Mouse (Mus musculus): ENCODE results near the gene Spag16.

The Spag16 gene

GRCm38 (mm10) chr1:70264815-70265214 is 438.0 kb downstream of the Spag16 start:
- no peaks in the 10 kb centered on the region for H3K27me3 ChIP-seq (ENCODE audit: control insufficient read depth, insufficient read depth, low read length, poor library complexity, severe bottlenecking)
- DNase-seq (ENCODE audit: low read depth, low spot score): no peak
- H3K36me3 ChIP-seq (ENCODE audit: control insufficient read depth, insufficient read depth, low read length, poor library complexity, severe bottlenecking): no peaks in the 10 kb centered on the region

GRCm38 (mm10) chr1:70265920-70266505 is 439.2 kb downstream of the Spag16 start:
- Histone ChIP-seq H3K36me3 (ENCODE audit: control insufficient read depth, insufficient read depth, low read length, poor library complexity, severe bottlenecking) (no peaks in the 10 kb centered on the region), H3K27me3 (ENCODE audit: control insufficient read depth, insufficient read depth, low read length, poor library complexity, severe bottlenecking) (no peaks in the 10 kb centered on the region)
- no peak for DNase-seq (ENCODE audit: low read depth, low spot score)

GRCm38 (mm10) chr1:70270139-70270538 is 443.4 kb downstream of the Spag16 start:
- peak; percentile 45 for DNase-seq (ENCODE audit: low read depth, low spot score)
- no peaks in the 10 kb centered on the region for H3K36me3 ChIP-seq (ENCODE audit: control insufficient read depth, insufficient read depth, low read length, poor library complexity, severe bottlenecking)
- no peaks in the 10 kb centered on the region for H3K27me3 ChIP-seq (ENCODE audit: control insufficient read depth, insufficient read depth, low read length, poor library complexity, severe bottlenecking)

- no peaks in the 10 kb centered on the region for H3K36me3 ChIP-seq (ENCODE audit: control insufficient read depth, insufficient read depth, low read length, poor library complexity, severe bottlenecking)
- no peak for DNase-seq (ENCODE audit: low read depth, low spot score)
These were observed 446.0 kb downstream of the Spag16 start for GRCm38 (mm10) chr1:70272753-70273152.

DNA sequence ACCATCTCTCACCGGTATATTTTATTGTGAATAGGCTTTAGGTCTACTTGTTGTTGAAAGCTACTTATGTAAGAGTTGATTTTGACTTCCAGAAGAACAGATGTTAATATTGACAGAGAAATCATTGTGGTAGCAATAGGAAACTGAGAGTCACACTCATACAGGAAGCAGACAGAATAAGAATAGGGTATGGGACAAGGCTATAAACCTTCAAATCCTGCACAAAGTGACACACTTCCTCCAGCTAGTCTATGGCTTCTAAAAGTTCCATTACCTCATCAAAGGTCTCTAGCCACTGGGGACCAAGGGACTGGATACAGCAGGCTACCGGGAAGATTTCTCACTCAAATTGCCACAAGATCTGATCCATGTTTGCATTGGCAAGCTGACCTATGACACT is 452.5 kb downstream of the Spag16 start:
- no peaks in the 10 kb centered on the region for H3K27me3 ChIP-seq (ENCODE audit: control insufficient read depth, insufficient read depth, low read length, poor library complexity, severe bottlenecking)
- no peaks in the 10 kb centered on the region for H3K36me3 ChIP-seq (ENCODE audit: control insufficient read depth, insufficient read depth, low read length, poor library complexity, severe bottlenecking)
- no peak for DNase-seq (ENCODE audit: low read depth, low spot score)

More at GRCm38 (mm10) chr1:70272753-70273152, 446.0 kb downstream of the Spag16 start:
- no peaks in the 10 kb centered on the region for H3K27me3 ChIP-seq (ENCODE audit: control insufficient read depth, insufficient read depth, low read length, poor library complexity, severe bottlenecking)

DNA sequence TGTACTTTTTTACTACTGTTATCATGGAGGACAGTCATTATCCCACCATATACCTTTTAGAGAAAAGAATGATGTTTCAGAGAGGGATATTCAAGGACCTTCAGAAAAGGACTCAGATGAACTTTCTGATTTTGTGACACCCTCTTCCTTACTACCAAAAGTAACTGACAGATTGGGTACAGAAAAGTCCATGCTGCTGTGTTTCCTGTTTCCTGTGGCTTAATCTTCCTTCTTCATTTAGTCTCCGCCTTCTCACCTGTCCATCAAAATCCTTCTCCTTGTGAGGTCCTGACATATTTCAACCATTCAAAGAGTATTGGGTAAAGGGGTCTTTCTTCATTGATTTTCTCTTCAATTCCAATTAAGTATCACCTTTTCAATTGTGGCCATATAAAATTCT is 456.6 kb downstream of the Spag16 start:
- no peaks in the 10 kb centered on the region for H3K36me3 ChIP-seq (ENCODE audit: control insufficient read depth, insufficient read depth, low read length, poor library complexity, severe bottlenecking)
- no peak for DNase-seq (ENCODE audit: low read depth, low spot score)
- no peaks in the 10 kb centered on the region for H3K27me3 ChIP-seq (ENCODE audit: control insufficient read depth, insufficient read depth, low read length, poor library complexity, severe bottlenecking)

GRCm38 (mm10) chr1:70284140-70284539 is 457.4 kb downstream of the Spag16 start:
- Histone ChIP-seq H3K27me3 (ENCODE audit: control insufficient read depth, insufficient read depth, low read length, poor library complexity, severe bottlenecking) (no peaks in the 10 kb centered on the region; the same call in 1 of the 2 replicates), H3K36me3 (ENCODE audit: control insufficient read depth, insufficient read depth, low read length, poor library complexity, severe bottlenecking) (no peaks in the 10 kb centered on the region)
- DNase-seq (ENCODE audit: low read depth, low spot score): peak; percentile 51

GRCm38 (mm10) chr1:70316128-70316765 is 489.5 kb downstream of the Spag16 start:
- no peak for DNase-seq (ENCODE audit: low read depth, low spot score)
- H3K27me3 ChIP-seq (ENCODE audit: control insufficient read depth, insufficient read depth, low read length, poor library complexity, severe bottlenecking): no peaks in the 10 kb centered on the region
- no peaks in the 10 kb centered on the region for H3K36me3 ChIP-seq (ENCODE audit: control insufficient read depth, insufficient read depth, low read length, poor library complexity, severe bottlenecking)

GRCm38 (mm10) chr1:70320951-70321350 is 494.2 kb downstream of the Spag16 start:
- DNase-seq (ENCODE audit: low read depth, low spot score): no peak
- Histone ChIP-seq H3K36me3 (ENCODE audit: control insufficient read depth, insufficient read depth, low read length, poor library complexity, severe bottlenecking) (no peaks in the 10 kb centered on the region), H3K27me3 (ENCODE audit: control insufficient read depth, insufficient read depth, low read length, poor library complexity, severe bottlenecking) (no peaks in the 10 kb centered on the region)

- H3K27me3 ChIP-seq (ENCODE audit: control insufficient read depth, insufficient read depth, low read length, poor library complexity, severe bottlenecking): 0 out of 2 replicates have a peak, but pooled peaks cover 2% of the 10 kb centered on the region
These were observed 519.4 kb downstream of the Spag16 start for GRCm38 (mm10) chr1:70346179-70346578.

DNA sequence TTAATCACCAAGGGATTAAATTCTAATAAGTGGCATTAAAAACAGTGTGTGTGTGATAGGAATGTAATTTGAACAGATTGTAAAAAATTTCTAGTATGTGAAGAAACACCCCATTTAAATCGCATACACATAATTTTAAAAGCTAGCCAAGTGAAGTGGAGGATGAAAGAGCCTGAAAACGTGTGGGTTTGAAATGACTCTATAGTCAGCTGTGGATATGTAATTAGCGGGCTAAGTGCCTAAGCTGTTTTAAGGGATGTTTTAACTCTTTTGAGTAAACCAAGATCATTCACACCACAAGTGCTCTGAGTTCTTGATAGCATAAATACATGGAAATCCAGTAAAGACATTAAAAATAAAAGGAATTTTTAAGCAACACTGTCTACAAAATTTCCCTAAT is 524.6 kb downstream of the Spag16 start:
- H3K36me3 ChIP-seq (ENCODE audit: control insufficient read depth, insufficient read depth, low read length, poor library complexity, severe bottlenecking): no peaks in the 10 kb centered on the region
- DNase-seq (ENCODE audit: low read depth, low spot score): no peak
- no peaks in the 10 kb centered on the region for H3K27me3 ChIP-seq (ENCODE audit: control insufficient read depth, insufficient read depth, low read length, poor library complexity, severe bottlenecking)

More at GRCm38 (mm10) chr1:70346179-70346578, 519.4 kb downstream of the Spag16 start:
- no peaks in the 10 kb centered on the region for H3K36me3 ChIP-seq (ENCODE audit: control insufficient read depth, insufficient read depth, low read length, poor library complexity, severe bottlenecking)
- no peak for DNase-seq (ENCODE audit: low read depth, low spot score)

DNA sequence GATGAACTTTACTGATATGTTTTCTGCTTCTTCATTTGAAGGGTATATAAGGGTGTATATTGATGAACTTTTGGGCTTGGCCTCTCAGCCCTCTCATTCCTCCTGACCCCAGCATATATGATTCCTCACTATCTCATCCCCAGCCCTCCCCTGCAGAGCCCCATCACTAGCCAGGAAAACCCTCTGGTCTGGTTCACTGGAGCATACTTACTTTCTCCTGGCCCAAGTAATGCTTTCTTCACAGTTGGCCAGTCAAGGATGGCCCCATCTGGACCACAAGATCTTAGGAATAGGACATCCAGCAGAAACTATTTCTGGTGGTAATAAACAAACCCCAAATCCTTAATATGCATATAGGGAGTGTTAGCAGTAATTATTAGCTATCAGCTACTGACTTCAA is 527.2 kb downstream of the Spag16 start:
- H3K27me3 ChIP-seq (ENCODE audit: control insufficient read depth, insufficient read depth, low read length, poor library complexity, severe bottlenecking): no peaks in the 10 kb centered on the region
- H3K36me3 ChIP-seq (ENCODE audit: control insufficient read depth, insufficient read depth, low read length, poor library complexity, severe bottlenecking): no peaks in the 10 kb centered on the region
- no peak for DNase-seq (ENCODE audit: low read depth, low spot score)

- Histone ChIP-seq H3K36me3 (ENCODE audit: control insufficient read depth, insufficient read depth, low read length, poor library complexity, severe bottlenecking) (no peaks in the 10 kb centered on the region), H3K27me3 (ENCODE audit: control insufficient read depth, insufficient read depth, low read length, poor library complexity, severe bottlenecking) (no peaks in the 10 kb centered on the region)
- DNase-seq (ENCODE audit: low read depth, low spot score): no peak
These were observed 545.0 kb downstream of the Spag16 start for GRCm38 (mm10) chr1:70371721-70372120.

DNA sequence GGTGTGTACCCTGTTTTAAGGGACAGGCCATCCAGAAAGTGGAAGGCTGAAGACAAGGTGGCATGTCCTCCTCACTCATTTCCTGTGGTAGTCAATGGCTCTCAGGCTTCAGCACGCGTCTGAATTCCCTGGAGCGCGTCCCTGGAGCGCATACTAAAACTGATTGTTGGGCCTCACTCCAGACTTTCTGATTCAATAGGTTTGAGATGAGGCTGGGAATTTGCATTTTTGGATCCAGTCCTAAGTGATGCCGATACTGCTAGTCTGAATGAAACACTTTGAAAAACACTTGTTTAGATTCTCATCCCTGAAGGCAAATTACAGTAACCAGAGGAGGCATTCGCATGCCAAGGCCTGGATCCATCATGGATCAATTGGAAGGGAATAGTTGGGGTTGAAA is 553.3 kb downstream of the Spag16 start:
- Histone ChIP-seq H3K27me3 (ENCODE audit: control insufficient read depth, insufficient read depth, low read length, poor library complexity, severe bottlenecking) (no peaks in the 10 kb centered on the region), H3K36me3 (ENCODE audit: control insufficient read depth, insufficient read depth, low read length, poor library complexity, severe bottlenecking) (no peaks in the 10 kb centered on the region)
- no peak for DNase-seq (ENCODE audit: low read depth, low spot score)

DNA sequence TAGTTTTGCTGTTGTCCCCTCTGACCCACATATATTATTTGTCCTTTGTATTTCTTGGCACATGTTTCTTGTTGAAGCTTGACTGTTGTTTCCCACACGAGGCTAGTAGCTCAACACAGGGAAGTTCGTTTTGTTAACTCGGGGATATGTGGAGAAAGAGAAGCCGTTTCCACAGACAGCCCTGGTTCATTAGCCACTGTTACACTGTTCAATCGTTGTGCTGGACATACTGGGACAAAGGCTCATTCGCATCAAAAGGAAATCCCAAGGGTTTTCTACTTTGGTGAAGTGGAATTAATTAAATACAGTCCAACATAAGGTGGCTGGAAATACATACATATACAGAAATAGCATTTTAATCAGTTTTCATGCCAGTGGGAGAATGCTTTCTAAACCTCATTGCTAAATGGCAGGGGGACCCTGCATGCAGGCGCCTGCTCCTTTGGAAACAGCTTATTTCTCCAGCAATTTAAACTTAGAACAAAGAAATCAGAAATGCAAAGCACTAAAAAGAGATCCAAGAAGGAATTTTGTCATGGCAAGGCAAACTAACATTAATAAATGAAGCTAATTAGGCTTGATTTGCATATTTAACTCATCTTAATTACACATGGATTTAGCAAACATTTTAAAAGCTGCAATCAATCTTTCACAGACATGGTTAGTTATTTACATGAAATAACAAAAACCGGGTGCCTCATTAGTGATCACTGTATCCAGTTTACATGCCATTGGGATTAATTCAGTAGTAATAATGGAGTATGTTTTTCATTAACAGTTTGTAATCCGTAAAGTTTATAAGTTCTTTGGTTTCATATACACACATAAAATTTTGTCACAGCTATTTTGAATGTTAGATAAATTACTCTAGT is 615.7 kb downstream of the Spag16 start:
- DNase-seq (ENCODE audit: low read depth, low spot score): no peak

More for the DNA sequence above, 615.7 kb downstream of the Spag16 start:
- no peaks in the 10 kb centered on the region for H3K36me3 ChIP-seq (ENCODE audit: control insufficient read depth, insufficient read depth, low read length, poor library complexity, severe bottlenecking)
- no peaks in the 10 kb centered on the region for H3K27me3 ChIP-seq (ENCODE audit: control insufficient read depth, insufficient read depth, low read length, poor library complexity, severe bottlenecking)

Data from splenic B cell, adult 2 months (primary cell).